Mouse (Mus musculus): ENCODE measurements around the gene Mtmr12.

- TF ChIP-seq MAFK (IDR thresholded peaks at IDR 0.05; ENCODE audit: insufficient read depth, low read depth, low read length) (no peak), CHD2 (IDR thresholded peaks at IDR 0.05; ENCODE audit: low read depth, low read length) (no peak), ZNF384 (IDR thresholded peaks at IDR 0.05; ENCODE audit: low read depth, low read length) (no peak), HCFC1 (IDR thresholded peaks at IDR 0.05; ENCODE audit: borderline replicate concordance, insufficient read depth, low read length) (no peak)
Measured at GRCm38 (mm10) chr15:12223393-12223792, 18.6 kb downstream of the Mtmr12 start.

All from ES-E14 (cell line).